Mouse (Mus musculus) heart, embryonic 15.5 days (tissue): ENCODE measurements at regions not wholly inside any gene's neighbourhood (a gene's known extent, or its start where the extent isn't known, plus 50 kb on each side); places are given as distances from the start of the nearest gene placed in this dataset.

ENCODE experiments used
- ATAC-seq: fragments of 200-750 bp; cut with Nextera tagmentation; replicated peaks from 2 replicates; pipeline ENCODE4 v1.8.0; 2017; ENCODE audit warnings: low read depth, moderate TSS enrichment; ENCODE audit not compliant: insufficient number of reproducible peaks, insufficient read depth, low FRiP score
- H3K27ac ChIP-seq: fragments of 300-500 bp; sonication (generic); 2 replicates; pipeline ENCODE4 v1.5.1; 2015; ENCODE audit warnings: mild to moderate bottlenecking, inconsistent platforms
- H3K27me3 ChIP-seq: fragments of 300-500 bp; sonication (generic); 2 replicates; pipeline ENCODE4 v1.6.1; 2015; ENCODE audit warnings: inconsistent platforms
- H3K36me3 ChIP-seq: fragments of 300-500 bp; sonication (generic); 2 replicates; pipeline ENCODE4 v1.6.1; 2015; ENCODE audit warnings: mild to moderate bottlenecking, inconsistent platforms
- H3K4me1 ChIP-seq: fragments of 300-500 bp; sonication (generic); replicated peaks from 2 replicates; pipeline ENCODE4 v1.6.1; 2015; ENCODE audit warnings: inconsistent platforms
- H3K4me2 ChIP-seq: fragments of 300-500 bp; sonication (generic); 2 replicates; pipeline ENCODE4 v1.6.1; 2015; ENCODE audit warnings: inconsistent platforms, mild to moderate bottlenecking, moderate library complexity
- H3K4me3 ChIP-seq: fragments of 300-500 bp; sonication (generic); 2 replicates; pipeline ENCODE4 v1.5.1; 2015; ENCODE audit warnings: mild to moderate bottlenecking, inconsistent platforms
- H3K9ac ChIP-seq: fragments of 300-500 bp; sonication (generic); 2 replicates; pipeline ENCODE4 v1.6.1; 2015; ENCODE audit warnings: mild to moderate bottlenecking, inconsistent platforms
- H3K9me3 ChIP-seq: fragments of 300-500 bp; sonication (generic); replicated peaks from 2 replicates; pipeline ENCODE4 v1.6.1; 2016; ENCODE audit warnings: inconsistent platforms
- WGBS: fragments of 180-500 bp; shearing (Covaris S2); methylation state at CpG from one replicate; pipeline ENCODE4 v1.1.7; 2015; ENCODE audit warnings: mixed read lengths; 5-methylcytosine and 5-hydroxymethylcytosine counted together

GRCm38 (mm10) chr16:25104165-25104564 is 182.5 kb upstream of the Tprg start:
- Histone ChIP-seq H3K9ac (no peak overlapping the region), H3K36me3 (no peaks in the 10 kb centered on the region), H3K4me3 (no peak overlapping the region), H3K4me1 (no peaks in the 10 kb centered on the region), H3K4me2 (no peak overlapping the region), H3K27me3 (no peaks in the 10 kb centered on the region), H3K27ac (no peak overlapping the region), H3K9me3 (no peaks in the 10 kb centered on the region)
- ATAC-seq: no peak
- 60% methylated on average over 2 of the region's 2 CpGs for WGBS

GRCm38 (mm10) chr16:25104603-25105002 is 182.0 kb upstream of the Tprg start:
- no peak for ATAC-seq
- WGBS: 41% methylated on average over 2 of the region's 2 CpGs
- Histone ChIP-seq H3K27ac (no peak overlapping the region), H3K36me3 (no peaks in the 10 kb centered on the region), H3K4me1 (no peaks in the 10 kb centered on the region), H3K27me3 (no peaks in the 10 kb centered on the region), H3K9ac (no peak overlapping the region), H3K4me2 (no peak overlapping the region), H3K4me3 (no peak overlapping the region), H3K9me3 (no peaks in the 10 kb centered on the region)

- H3K27ac ChIP-seq: no peak overlapping the region
- no peak overlapping the region for H3K9ac ChIP-seq
- H3K9me3 ChIP-seq: no peaks in the 10 kb centered on the region
- no peaks in the 10 kb centered on the region for H3K4me1 ChIP-seq
- H3K4me2 ChIP-seq: no peak overlapping the region
- H3K4me3 ChIP-seq: no peak overlapping the region
- ATAC-seq: no peak
- no peaks in the 10 kb centered on the region for H3K27me3 ChIP-seq
- H3K36me3 ChIP-seq: no peaks in the 10 kb centered on the region
- 55% methylated on average over 4 of the region's 4 CpGs for WGBS
Measured at GRCm38 (mm10) chr16:25140164-25140563, 146.5 kb upstream of the Tprg start.

- H3K27me3 ChIP-seq: no peaks in the 10 kb centered on the region
- no peak overlapping the region for H3K9ac ChIP-seq
- ATAC-seq: no peak
- H3K4me1 ChIP-seq: no peaks in the 10 kb centered on the region
- no peak overlapping the region for H3K27ac ChIP-seq
- H3K4me2 ChIP-seq: no peak overlapping the region
- H3K9me3 ChIP-seq: no peaks in the 10 kb centered on the region
- no peaks in the 10 kb centered on the region for H3K36me3 ChIP-seq
- no peak overlapping the region for H3K4me3 ChIP-seq
- 63% methylated on average over 4 of the region's 4 CpGs for WGBS
Measured at GRCm38 (mm10) chr16:25147486-25147885, 139.1 kb upstream of the Tprg start.

GRCm38 (mm10) chr16:25149186-25149585 is 137.4 kb upstream of the Tprg start:
- Histone ChIP-seq H3K9ac (no peak overlapping the region), H3K27me3 (no peaks in the 10 kb centered on the region), H3K27ac (no peak overlapping the region), H3K4me2 (no peak overlapping the region), H3K36me3 (no peaks in the 10 kb centered on the region), H3K9me3 (no peaks in the 10 kb centered on the region), H3K4me3 (no peak overlapping the region), H3K4me1 (no peaks in the 10 kb centered on the region)
- 73% methylated on average over 1 of the region's 1 CpGs for WGBS
- no peak for ATAC-seq

- Histone ChIP-seq H3K4me1 (no peaks in the 10 kb centered on the region), H3K9ac (no peak overlapping the region), H3K4me3 (no peak overlapping the region), H3K9me3 (no peaks in the 10 kb centered on the region), H3K36me3 (no peaks in the 10 kb centered on the region), H3K27ac (no peak overlapping the region), H3K27me3 (no peaks in the 10 kb centered on the region), H3K4me2 (no peak overlapping the region)
- ATAC-seq: no peak
Measured at GRCm38 (mm10) chr16:25176870-25177269, 109.7 kb upstream of the Tprg start.

GRCm38 (mm10) chr16:25178055-25178454 is 108.6 kb upstream of the Tprg start:
- H3K4me2 ChIP-seq: no peak overlapping the region

GRCm38 (mm10) chr16:25181939-25182338 is 104.7 kb upstream of the Tprg start:
- no peaks in the 10 kb centered on the region for H3K9me3 ChIP-seq
- no peak overlapping the region for H3K4me3 ChIP-seq
- H3K9ac ChIP-seq: no peak overlapping the region
- ATAC-seq: no peak
- H3K36me3 ChIP-seq: no peaks in the 10 kb centered on the region
- no peak overlapping the region for H3K27ac ChIP-seq
- no peaks in the 10 kb centered on the region for H3K27me3 ChIP-seq
- H3K4me2 ChIP-seq: no peak overlapping the region
- H3K4me1 ChIP-seq: no peaks in the 10 kb centered on the region
- WGBS: 89% methylated on average over 6 of the region's 6 CpGs

More at GRCm38 (mm10) chr16:25178055-25178454, 108.6 kb upstream of the Tprg start:
- no peak overlapping the region for H3K4me3 ChIP-seq
- H3K4me1 ChIP-seq: no peaks in the 10 kb centered on the region
- H3K9ac ChIP-seq: no peak overlapping the region
- no peaks in the 10 kb centered on the region for H3K36me3 ChIP-seq
- 46% methylated on average over 2 of the region's 2 CpGs for WGBS
- H3K27me3 ChIP-seq: no peaks in the 10 kb centered on the region
- no peak for ATAC-seq
- no peak overlapping the region for H3K27ac ChIP-seq
- no peaks in the 10 kb centered on the region for H3K9me3 ChIP-seq

GRCm38 (mm10) chr16:25197079-25197478 is 89.5 kb upstream of the Tprg start:
- H3K4me3 ChIP-seq: no peak overlapping the region
- H3K27me3 ChIP-seq: no peaks in the 10 kb centered on the region
- 87% methylated on average over 5 of the region's 5 CpGs for WGBS
- no peaks in the 10 kb centered on the region for H3K36me3 ChIP-seq
- ATAC-seq: no peak
- no peaks in the 10 kb centered on the region for H3K4me1 ChIP-seq
- no peaks in the 10 kb centered on the region for H3K9me3 ChIP-seq
- no peak overlapping the region for H3K4me2 ChIP-seq
- no peak overlapping the region for H3K9ac ChIP-seq
- H3K27ac ChIP-seq: no peak overlapping the region

GRCm38 (mm10) chr16:25198844-25199243 is 87.8 kb upstream of the Tprg start:
- Histone ChIP-seq H3K4me1 (no peaks in the 10 kb centered on the region), H3K27me3 (no peaks in the 10 kb centered on the region), H3K9ac (no peak overlapping the region), H3K4me2 (no peak overlapping the region), H3K9me3 (no peaks in the 10 kb centered on the region), H3K36me3 (no peaks in the 10 kb centered on the region), H3K4me3 (no peak overlapping the region), H3K27ac (no peak overlapping the region)
- ATAC-seq: no peak
- 34% methylated on average over 3 of the region's 3 CpGs for whole genome bisulfite sequencing

GRCm38 (mm10) chr16:25199984-25200383 is 86.6 kb upstream of the Tprg start:
- no peaks in the 10 kb centered on the region for H3K4me1 ChIP-seq
- H3K27ac ChIP-seq: no peak overlapping the region
- H3K9me3 ChIP-seq: no peaks in the 10 kb centered on the region
- ATAC-seq: no peak
- no peak overlapping the region for H3K4me2 ChIP-seq
- no peak overlapping the region for H3K9ac ChIP-seq
- no peaks in the 10 kb centered on the region for H3K27me3 ChIP-seq
- no peaks in the 10 kb centered on the region for H3K36me3 ChIP-seq
- no peak overlapping the region for H3K4me3 ChIP-seq

- ATAC-seq: no peak
- H3K4me1 ChIP-seq: no peaks in the 10 kb centered on the region
- WGBS: 60% methylated on average over 7 of the region's 7 CpGs
Measured at GRCm38 (mm10) chr16:25201094-25201770, 85.4 kb upstream of the Tprg start.

More at GRCm38 (mm10) chr16:25201094-25201770, 85.4 kb upstream of the Tprg start:
- Histone ChIP-seq H3K4me3 (no peak overlapping the region), H3K36me3 (no peaks in the 10 kb centered on the region), H3K27ac (no peak overlapping the region), H3K27me3 (no peaks in the 10 kb centered on the region), H3K4me2 (no peak overlapping the region), H3K9ac (no peak overlapping the region), H3K9me3 (no peaks in the 10 kb centered on the region)
